Mouse (Mus musculus) liver, embryonic 15.5 days (tissue): ENCODE results near the gene Mdm1. TPM values are rescaled to one million over a fixed set of nuclear protein-coding genes. Genes with fewer than 3 reads are reported as not detected.
"Not testable (repeated sequence)": the region's sequence is repeated elsewhere in the genome, so short reads cannot be mapped to it uniquely, and the experiment has no call there.

Experiments
- ATAC-seq: fragments of 200-750 bp; cut with Nextera tagmentation; 2 replicates; pipeline ENCODE4 v1.8.0; 2017; ENCODE audit warnings: moderate number of reproducible peaks, mild to moderate bottlenecking, moderate library complexity; ENCODE audit not compliant: insufficient read depth
- H3K27ac ChIP-seq: fragments of 300-500 bp; sonication (generic); replicated peaks from 2 replicates; pipeline ENCODE4 v1.5.1; 2015; ENCODE audit warnings: mild to moderate bottlenecking, inconsistent platforms
- H3K27me3 ChIP-seq: fragments of 300-500 bp; sonication (generic); 2 replicates; pipeline ENCODE4 v1.6.1; 2015; ENCODE audit warnings: mild to moderate bottlenecking, inconsistent platforms
- H3K36me3 ChIP-seq: fragments of 300-500 bp; sonication (generic); replicated peaks from 2 replicates; pipeline ENCODE4 v1.6.1; 2015; ENCODE audit warnings: moderate library complexity, mild to moderate bottlenecking, inconsistent platforms
- H3K4me1 ChIP-seq: fragments of 300-500 bp; sonication (generic); replicated peaks from 2 replicates; pipeline ENCODE4 v1.6.1; 2015; ENCODE audit warnings: inconsistent platforms
- H3K4me2 ChIP-seq: fragments of 300-500 bp; sonication (generic); 2 replicates; pipeline ENCODE4 v1.6.1; 2015; ENCODE audit warnings: moderate library complexity, mild to moderate bottlenecking, inconsistent platforms
- H3K4me3 ChIP-seq: fragments of 300-500 bp; sonication (generic); replicated peaks from 2 replicates; pipeline ENCODE4 v1.5.1; 2015; ENCODE audit warnings: mild to moderate bottlenecking, inconsistent platforms
- H3K9ac ChIP-seq: fragments of 300-500 bp; sonication (generic); 2 replicates; pipeline ENCODE4 v1.6.1; 2015; ENCODE audit warnings: moderate library complexity, mild to moderate bottlenecking, inconsistent platforms
- H3K9me3 ChIP-seq: fragments of 300-500 bp; sonication (generic); replicated peaks from 2 replicates; pipeline ENCODE4 v1.6.1; 2016; ENCODE audit warnings: inconsistent platforms
- WGBS: fragments of 180-500 bp; shearing (Covaris S2); methylation state at CpG from one replicate; pipeline ENCODE4 v1.1.7; 2015; ENCODE audit warnings: mixed read lengths; ENCODE audit not compliant: insufficient replicate concordance; 5-methylcytosine and 5-hydroxymethylcytosine counted together
- polyA plus RNA-seq: library from polyadenylated mRNA; unstranded; fragments of >200 nt; fragmentation: Nextera tagmentation; extraction: Ambion mirVana; gene quantifications from 2 replicates; pipeline ENCODE4 v1.2.1, GENCODE M21; 2015

The Mdm1 gene
- polyA plus RNA-seq, 1 experiment from 2014 or later: 8.3 TPM

DNA sequence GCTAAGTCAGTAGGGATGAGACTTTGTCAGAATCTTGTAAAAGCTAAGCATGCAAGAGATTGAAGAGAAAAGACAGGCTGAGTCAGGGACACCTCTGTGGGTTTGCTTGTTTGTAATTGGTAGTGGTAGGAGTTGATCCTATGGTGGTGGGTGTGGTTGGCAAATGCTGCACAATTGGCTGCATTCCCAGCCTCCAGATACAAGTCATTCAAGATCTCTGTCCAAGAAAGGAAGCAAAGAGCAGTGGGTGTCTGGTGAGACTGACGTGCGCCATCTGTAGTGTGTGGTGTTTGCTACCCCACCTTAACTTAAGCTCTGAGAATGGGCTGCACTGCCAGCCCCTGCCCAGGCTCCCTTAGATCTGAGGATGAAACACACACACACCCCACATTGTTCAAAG lies 19.5 kb downstream of the Mdm1 start:
- Histone ChIP-seq H3K9me3 (no peaks in the 10 kb centered on the region), H3K27ac (no peak overlapping the region), H3K9ac (no peak overlapping the region), H3K36me3 (peaks cover 11% of the 10 kb centered on the region), H3K27me3 (no peaks in the 10 kb centered on the region), H3K4me1 (no peaks in the 10 kb centered on the region), H3K4me2 (no peak overlapping the region), H3K4me3 (no peak overlapping the region)
- WGBS: 86% methylated on average over 2 of the region's 2 CpGs
- no peak for ATAC-seq

GRCm38 (mm10) chr10:118169212-118169611 lies 27.6 kb downstream of the Mdm1 start:
- H3K4me2 ChIP-seq: no peak overlapping the region
- H3K27me3 ChIP-seq: no peaks in the 10 kb centered on the region
- no peak overlapping the region for H3K9ac ChIP-seq
- no peaks in the 10 kb centered on the region for H3K4me1 ChIP-seq
- no peaks in the 10 kb centered on the region for H3K9me3 ChIP-seq
- no peaks in the 10 kb centered on the region for H3K36me3 ChIP-seq
- no peak overlapping the region for H3K4me3 ChIP-seq
- ATAC-seq: no peak
- 73% methylated on average over 12 of the region's 12 CpGs for WGBS
- H3K27ac ChIP-seq: no peak overlapping the region

DNA sequence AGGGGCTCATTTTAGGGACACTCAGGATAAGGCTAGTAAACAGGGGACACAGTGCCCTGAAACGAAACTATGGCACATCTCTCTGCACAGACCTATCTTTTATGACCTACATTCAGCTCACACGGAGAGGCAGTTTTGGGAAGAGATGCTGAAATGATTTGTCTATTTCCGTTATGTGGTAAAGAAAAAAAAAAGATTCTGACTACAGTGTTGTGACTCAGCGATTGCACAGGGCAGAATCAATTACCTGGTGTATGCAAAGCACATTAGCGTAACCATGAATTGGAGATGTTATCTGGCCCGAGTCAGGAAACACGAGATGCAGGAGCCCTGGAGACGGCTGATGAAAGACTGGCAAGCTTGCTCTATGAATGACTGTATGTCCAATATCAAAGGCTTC lies 30.8 kb downstream of the Mdm1 start:
- ATAC-seq: no peak
- Histone ChIP-seq H3K4me1 (no peaks in the 10 kb centered on the region), H3K36me3 (no peaks in the 10 kb centered on the region), H3K9me3 (no peaks in the 10 kb centered on the region), H3K27ac (no peak overlapping the region), H3K4me3 (no peak overlapping the region), H3K9ac (no peak overlapping the region), H3K4me2 (no peak overlapping the region), H3K27me3 (no peaks in the 10 kb centered on the region)
- 31% methylated on average over 8 of the region's 8 CpGs for WGBS

DNA sequence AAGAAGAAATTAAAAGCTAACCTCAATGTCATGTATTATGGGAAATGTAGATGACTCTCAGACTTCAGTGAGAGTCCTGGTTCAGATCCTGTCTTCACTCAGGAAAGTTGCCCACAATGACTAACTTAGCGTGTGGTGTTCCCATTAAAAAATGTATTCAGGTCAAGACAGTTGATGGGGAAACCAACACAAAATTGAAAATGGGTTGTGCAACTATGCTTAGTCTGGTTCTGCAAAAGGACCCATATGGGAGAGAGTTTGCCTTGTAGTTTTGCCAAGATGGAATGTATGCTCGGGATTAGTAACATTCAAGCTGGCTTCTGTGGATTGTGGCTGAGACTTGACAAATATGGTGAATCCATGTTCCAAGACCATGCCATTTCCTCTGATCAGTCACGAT lies 31.3 kb downstream of the Mdm1 start:
- Histone ChIP-seq H3K9ac (no peak overlapping the region), H3K36me3 (no peaks in the 10 kb centered on the region), H3K4me2 (no peak overlapping the region), H3K27ac (no peak overlapping the region), H3K9me3 (no peaks in the 10 kb centered on the region), H3K4me1 (no peaks in the 10 kb centered on the region), H3K27me3 (no peaks in the 10 kb centered on the region), H3K4me3 (no peak overlapping the region)
- 72% methylated on average over 3 of the region's 3 CpGs for WGBS
- no peak for ATAC-seq

- H3K27me3 ChIP-seq, H3K9ac ChIP-seq, H3K4me3 ChIP-seq, H3K9me3 ChIP-seq, H3K4me2 ChIP-seq, ATAC-seq, H3K27ac ChIP-seq, H3K4me1 ChIP-seq, H3K36me3 ChIP-seq: not testable (repeated sequence)
- 11% methylated on average over 4 of the region's 4 CpGs for WGBS
These were observed 33.9 kb downstream of the Mdm1 start for GRCm38 (mm10) chr10:118175542-118175941.

DNA sequence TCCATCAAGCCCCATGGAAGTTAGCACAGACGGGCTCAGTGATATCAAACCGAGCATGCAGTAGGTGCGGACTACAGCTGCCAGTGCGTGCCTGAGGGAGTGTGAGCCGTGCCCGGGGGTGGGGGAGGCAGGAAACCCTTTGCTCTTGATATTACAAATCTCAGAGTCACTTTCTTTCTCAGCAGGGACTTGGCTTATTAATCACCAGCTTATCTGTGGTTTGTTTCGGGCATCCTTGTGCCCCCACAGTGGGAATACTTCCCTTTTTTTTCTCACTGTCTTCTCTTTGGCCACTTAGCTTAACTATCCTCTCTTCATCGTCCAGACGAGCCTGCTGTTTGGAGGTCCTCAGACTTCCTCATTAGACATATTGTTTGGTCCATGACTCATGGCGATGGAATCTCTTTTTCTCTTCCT lies 37.1 kb downstream of the Mdm1 start:
- no peaks in the 10 kb centered on the region for H3K36me3 ChIP-seq
- H3K4me3 ChIP-seq: no peak overlapping the region
- ATAC-seq: no peak
- H3K9me3 ChIP-seq: no peaks in the 10 kb centered on the region
- no peak overlapping the region for H3K9ac ChIP-seq
- WGBS: 11% methylated on average over 10 of the region's 10 CpGs
- H3K4me1 ChIP-seq: no peaks in the 10 kb centered on the region
- no peak overlapping the region for H3K4me2 ChIP-seq
- H3K27ac ChIP-seq: no peak overlapping the region
- no peaks in the 10 kb centered on the region for H3K27me3 ChIP-seq

- Histone ChIP-seq H3K4me3 (no peak overlapping the region), H3K36me3 (no peaks in the 10 kb centered on the region), H3K27me3 (no peaks in the 10 kb centered on the region), H3K4me1 (no peaks in the 10 kb centered on the region), H3K9ac (no peak overlapping the region), H3K4me2 (no peak overlapping the region), H3K27ac (no peak overlapping the region), H3K9me3 (no peaks in the 10 kb centered on the region)
- ATAC-seq: no peak
- 60% methylated on average over 11 of the region's 11 CpGs for WGBS
These were observed 37.7 kb downstream of the Mdm1 start for GRCm38 (mm10) chr10:118179265-118179664.

- not testable (repeated sequence) for H3K4me1 ChIP-seq, H3K9ac ChIP-seq, H3K4me3 ChIP-seq, H3K9me3 ChIP-seq, H3K27me3 ChIP-seq, H3K36me3 ChIP-seq, H3K27ac ChIP-seq, ATAC-seq, H3K4me2 ChIP-seq
- 14% methylated on average over 3 of the region's 3 CpGs for WGBS
These were observed 53.5 kb downstream of the Mdm1 start for GRCm38 (mm10) chr10:118195150-118195549.

DNA sequence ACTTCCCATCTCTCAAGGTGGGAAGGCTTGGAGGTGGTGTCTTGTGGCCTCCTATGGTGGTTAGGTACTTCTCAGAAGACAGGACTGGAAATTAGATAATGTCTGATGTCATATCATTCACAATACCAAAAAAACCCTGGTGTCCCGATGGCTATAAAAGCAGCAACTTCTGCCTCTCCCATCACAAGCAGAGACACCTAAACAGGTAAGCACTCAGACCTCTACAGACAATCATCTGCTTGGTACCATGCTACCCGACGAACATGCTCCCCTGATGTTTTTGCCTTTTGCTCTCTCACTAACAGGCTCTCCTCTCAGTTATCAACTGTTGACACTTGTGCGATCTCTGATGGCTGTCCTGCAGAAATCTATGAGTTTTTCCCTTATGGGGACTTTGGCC lies 63.0 kb downstream of the Mdm1 start, which contains the start of gene Il22:
Gene Il22 (plus strand): TSS at position 301 of the 400 bp plus-strand sequence.
- no peaks in the 10 kb centered on the region for H3K9me3 ChIP-seq
- no peak within 1 kb of the TSS for H3K27ac ChIP-seq
- no peaks in the 10 kb centered on the region for H3K27me3 ChIP-seq
- H3K36me3 ChIP-seq: no peaks in the 10 kb centered on the region
- no peak within 1 kb of the TSS for H3K9ac ChIP-seq
- no peak within 1 kb of the TSS for H3K4me2 ChIP-seq
- H3K4me3 ChIP-seq: no peak within 1 kb of the TSS
- no peaks in the 10 kb centered on the region for H3K4me1 ChIP-seq
- no peak for ATAC-seq
- WGBS: 67% methylated on average over 4 of the region's 4 CpGs

GRCm38 (mm10) chr10:118215719-118216393 lies 74.2 kb downstream of the Mdm1 start:
- not testable (repeated sequence) for H3K27ac ChIP-seq, H3K9me3 ChIP-seq, H3K9ac ChIP-seq, H3K27me3 ChIP-seq, H3K4me3 ChIP-seq, H3K4me1 ChIP-seq, H3K4me2 ChIP-seq, ATAC-seq, H3K36me3 ChIP-seq
- 56% methylated on average over 3 of the region's 4 CpGs for WGBS
